Mouse (Mus musculus) thymus, adult 2 months (tissue): ENCODE measurements at regions not wholly inside any gene's neighbourhood (a gene's known extent, or its start where the extent isn't known, plus 50 kb on each side); places are given as distances from the start of the nearest gene placed in this dataset.

Source experiments
- CTCF ChIP-seq: fragments of 200-500 bp; IDR thresholded peaks from 2 replicates; pipeline ENCODE4 v1.5.1; 2012; ENCODE audit warnings: mild to moderate bottlenecking, control low read depth, low read length, moderate library complexity, borderline replicate concordance; ENCODE audit not compliant: control insufficient read depth, poor library complexity, insufficient read depth; ENCODE audit errors: extremely low read depth
- POLR2A ChIP-seq: fragments of 200-500 bp; IDR thresholded peaks from 2 replicates; pipeline ENCODE4 v1.6.1; 2012; ENCODE audit warnings: mild to moderate bottlenecking, low read length, control low read depth, moderate library complexity; ENCODE audit not compliant: control insufficient read depth, poor library complexity, insufficient read depth; ENCODE audit errors: extremely low read depth

DNA sequence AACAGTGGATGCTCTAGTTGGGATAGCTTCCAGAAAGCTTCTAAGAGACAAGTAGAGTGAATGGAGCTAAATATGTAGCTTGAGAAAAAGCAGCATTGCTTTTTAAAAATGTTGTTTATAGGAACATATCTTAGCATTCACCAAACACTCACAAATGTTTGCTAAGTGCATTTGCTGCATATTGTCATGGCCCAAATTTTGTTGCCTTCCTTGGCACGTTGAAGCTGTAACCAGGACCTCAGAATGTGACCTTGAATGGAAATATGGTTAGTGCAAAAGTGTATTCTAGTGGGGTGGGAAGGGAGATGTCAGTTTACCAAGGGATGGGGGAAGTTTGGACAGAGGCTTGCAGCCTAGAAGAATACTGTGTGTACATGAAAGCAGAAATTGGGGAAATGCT, 166.9 kb upstream of the Rxylt1 start:
- no peak for TF ChIP-seq CTCF
- no peak for TF ChIP-seq POLR2A
